Mouse (Mus musculus) G1E-ER4 (cell line): ENCODE data around the gene Acsbg1. TPM values are rescaled to one million over a fixed set of nuclear protein-coding genes. Genes with fewer than 3 reads are reported as not detected.

Experiments
- GATA1 ChIP-seq: IDR thresholded peaks from one replicate; pipeline ENCODE4 v1.8.0; 2012; ENCODE audit warnings: low read length, inconsistent platforms
- polyA plus RNA-seq: library from polyadenylated mRNA; stranded (reverse); fragments of >175 nt; gene quantifications from 2 replicates; pipeline ENCODE4 v1.2.3, GENCODE M21; 2012

Gene Acsbg1
- polyA plus RNA-seq, 1 experiment: 0.02 TPM

DNA sequence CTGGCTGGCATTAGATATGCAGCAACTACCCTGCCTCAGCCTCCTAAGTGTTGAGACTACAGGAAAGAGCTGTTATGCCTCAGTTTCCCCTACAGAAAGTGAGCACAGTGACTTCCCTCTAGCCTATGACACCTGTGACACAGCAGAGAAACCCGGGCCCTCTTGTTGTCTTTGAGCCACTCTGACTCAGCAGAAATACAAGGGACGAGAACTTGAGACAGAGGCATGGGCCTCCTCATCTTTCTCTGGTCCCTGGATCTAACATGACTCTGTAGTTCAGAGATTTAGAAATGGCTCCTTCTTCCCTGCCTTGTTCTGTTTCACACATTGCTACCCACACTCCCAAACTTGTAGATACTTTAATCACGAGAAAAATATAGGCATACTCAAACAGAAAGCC, 20.1 kb downstream of the Acsbg1 start:
- no peak for TF ChIP-seq GATA1

DNA sequence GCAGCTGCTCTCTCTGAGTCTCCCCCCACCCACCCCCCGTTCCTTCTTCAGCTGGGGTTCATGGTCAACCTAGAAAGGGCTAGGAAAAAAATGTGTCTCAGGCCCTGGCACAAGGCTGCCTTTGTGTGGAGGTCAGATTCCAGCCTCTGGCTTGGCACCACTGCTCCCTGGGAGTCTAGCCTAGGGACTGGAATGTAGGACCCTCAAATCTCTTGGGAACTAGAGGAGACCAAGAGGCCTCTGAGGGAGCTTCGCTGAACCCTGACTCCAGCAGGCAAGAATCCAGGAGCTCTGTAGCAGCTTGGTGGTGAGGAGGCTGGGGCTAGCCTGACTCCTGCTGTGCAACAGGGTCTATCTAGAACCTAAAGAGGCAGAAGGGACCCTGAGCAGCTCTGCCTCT, 22.5 kb downstream of the Acsbg1 start:
- TF ChIP-seq GATA1: no peak

DNA sequence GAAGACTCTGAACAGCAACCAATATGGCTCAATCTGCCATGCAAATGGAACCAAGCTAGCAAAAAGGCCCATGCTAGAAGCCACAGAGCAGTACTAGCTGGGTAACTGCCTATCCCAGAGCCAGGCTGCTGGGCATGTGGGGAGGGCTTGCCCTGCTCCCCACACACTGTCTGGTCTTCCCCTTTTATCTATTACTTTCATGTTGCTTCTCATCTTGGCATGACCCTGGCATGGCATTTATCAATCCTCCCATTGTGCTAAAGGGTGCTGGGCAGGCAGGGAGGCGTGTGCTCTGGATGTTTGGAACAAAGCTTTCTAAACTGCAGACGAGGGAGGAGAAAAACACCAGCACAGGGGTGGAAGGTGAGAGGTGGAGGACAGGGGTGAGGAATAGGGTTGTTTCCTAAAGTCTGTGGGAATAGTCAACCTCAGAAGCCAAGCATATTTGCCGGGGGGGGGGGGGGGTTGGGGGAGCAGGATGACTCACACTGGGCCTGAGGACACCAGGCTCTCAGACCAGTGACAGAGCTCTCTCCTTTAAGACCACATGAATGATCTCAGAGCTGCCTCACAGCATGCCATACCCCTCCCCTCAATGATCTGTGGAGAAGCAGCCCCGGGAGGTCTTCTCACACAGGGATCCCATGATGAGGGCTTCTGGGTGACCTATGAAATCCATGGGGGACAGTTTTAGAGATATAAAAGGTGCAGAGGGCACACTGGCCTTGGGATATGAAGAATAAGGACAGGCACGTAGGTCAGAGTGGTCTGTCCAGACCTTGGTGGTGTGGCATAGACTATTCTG, 24.0 kb downstream of the Acsbg1 start:
- no peak for TF ChIP-seq GATA1

DNA sequence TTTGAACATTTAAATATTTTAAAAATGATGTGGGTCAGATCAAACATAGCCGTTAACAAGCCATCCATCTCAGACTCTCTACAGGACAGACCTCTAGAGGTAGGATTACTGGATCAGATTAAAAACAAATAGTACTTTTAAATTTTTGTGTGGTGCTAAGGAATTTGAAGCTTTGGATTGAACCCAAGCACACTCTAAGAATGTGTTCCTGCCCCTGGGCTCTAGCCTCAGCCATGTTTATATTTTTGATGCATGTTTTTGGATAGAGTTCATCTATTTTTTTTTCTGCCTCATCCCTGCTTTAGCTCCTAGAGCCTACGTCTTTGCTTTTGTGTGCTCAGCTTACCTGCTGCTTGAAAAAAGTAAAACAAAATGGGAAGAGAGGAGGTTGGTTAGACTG, 28.3 kb downstream of the Acsbg1 start:
- no peak for TF ChIP-seq GATA1

DNA sequence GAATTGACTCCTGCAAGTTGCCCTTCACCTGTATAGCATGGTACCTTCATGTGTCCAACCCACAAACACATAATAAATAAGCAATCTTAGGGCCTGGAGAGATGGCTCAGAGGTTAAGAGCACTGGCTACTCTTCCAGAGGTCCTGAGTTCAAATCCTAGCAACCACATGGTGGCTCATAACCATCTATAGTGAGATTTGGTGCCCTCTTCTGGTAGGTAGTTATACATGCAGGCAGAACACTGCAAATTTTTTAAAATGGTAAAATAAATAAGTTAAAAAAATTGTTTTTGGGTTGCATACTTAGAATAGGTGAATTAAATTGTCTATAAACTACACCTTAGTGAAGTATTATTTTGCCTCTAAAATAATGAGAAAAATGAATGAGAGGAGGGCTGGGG, 30.8 kb downstream of the Acsbg1 start:
- no peak for TF ChIP-seq GATA1

DNA sequence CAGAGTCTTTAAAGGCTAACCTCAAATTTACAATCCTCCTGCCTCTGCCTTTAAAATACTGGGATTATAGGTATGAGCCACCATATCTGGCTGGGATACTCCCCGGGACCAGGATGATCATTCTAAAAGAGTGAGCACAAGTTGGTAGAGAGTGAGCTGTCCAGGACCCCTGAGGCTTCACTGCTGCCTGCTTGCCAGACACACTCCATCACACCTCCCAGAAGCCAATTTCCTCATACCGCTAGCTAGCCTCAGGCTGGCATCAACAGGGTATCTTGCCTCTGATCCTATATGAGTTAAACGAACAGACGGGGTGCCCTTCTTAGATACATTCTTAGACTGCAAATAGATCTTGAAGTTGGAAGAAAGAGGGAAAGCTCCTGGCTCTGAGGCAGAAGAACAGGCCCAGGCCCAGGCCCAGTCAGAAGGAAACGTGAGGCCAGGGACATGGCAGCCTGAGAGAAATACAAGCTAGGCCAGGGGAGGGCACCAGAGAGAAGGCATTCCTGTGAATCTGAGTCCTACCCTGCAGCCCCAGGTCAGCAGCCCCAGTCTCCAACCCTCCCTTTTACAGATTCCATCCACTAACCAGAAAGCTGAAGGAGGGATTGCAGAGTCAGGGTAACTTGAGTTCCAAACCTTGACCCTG, 31.9 kb downstream of the Acsbg1 start:
- TF ChIP-seq GATA1: no peak

DNA sequence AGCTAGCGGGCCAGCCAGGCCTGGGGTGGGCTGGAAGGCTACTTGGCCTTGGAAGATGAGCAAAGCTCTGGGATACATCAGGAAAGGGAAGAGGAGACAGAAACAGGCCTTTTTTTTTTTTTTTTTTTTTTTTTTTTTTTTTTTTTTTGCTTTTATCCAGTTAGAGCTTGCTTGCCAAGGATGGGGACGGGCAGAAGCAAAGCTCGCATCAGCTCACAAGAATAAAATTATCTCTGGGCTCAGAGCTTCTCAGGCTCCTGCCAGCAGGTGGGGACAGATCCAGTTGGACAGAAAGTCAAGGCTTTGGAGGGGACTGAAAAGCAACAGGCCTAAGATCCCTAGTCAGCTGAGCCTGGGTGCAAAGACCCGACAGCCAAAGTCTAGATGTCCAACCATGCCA, 32.9 kb downstream of the Acsbg1 start:
- TF ChIP-seq GATA1: no peak

DNA sequence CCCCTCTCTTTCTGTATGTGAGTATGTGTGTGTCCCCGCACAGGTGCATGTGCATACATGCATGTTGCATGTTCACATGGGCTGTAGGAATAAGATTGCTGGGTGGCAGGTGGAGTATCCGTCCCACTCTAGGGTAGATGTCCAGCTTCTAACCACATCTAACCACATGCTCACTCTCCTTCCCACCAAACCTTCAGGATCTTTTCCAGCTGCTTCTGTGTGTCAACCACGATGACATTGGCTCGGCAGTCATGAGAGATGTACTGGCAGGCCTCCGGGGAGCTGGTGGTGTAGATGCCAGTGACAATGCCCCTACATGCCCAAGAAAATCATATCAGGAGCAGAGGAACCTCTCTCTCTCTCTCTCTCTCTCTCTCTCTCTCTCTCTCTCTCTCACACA, 34.4 kb downstream of the Acsbg1 start:
- TF ChIP-seq GATA1: no peak

DNA sequence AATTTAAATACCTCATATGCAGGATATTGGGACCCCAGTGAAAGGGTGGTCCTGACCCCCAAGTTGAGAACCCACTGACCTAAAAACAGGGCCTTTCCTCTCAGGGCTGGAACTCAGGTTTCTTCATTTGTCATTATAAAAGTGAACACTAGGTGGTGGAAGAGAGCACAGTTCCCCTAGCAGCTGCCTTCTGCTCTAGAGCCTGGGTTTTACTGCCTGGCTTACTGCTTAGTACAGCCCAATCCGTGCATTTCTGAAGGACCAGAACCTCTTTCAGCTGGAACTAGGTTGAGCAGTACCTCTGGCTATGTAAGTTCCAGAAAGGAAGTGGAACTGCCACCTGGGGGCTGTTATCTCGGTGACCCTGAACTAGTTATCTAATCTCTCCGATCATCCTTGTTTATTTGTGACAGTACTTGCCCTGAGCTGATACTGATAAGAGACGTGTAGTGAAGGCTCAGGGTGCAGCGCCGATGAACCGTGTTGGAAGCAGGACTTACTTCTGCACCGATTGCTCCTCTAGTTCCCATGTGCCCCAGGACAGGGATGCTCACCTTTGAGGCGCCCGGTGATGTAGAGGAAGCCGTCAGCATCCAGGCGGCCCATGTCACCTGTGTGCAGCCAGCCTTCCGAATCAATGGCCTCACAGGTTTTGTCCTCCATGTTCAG, 47.4 kb downstream of the Acsbg1 start:
- no peak for TF ChIP-seq GATA1

DNA sequence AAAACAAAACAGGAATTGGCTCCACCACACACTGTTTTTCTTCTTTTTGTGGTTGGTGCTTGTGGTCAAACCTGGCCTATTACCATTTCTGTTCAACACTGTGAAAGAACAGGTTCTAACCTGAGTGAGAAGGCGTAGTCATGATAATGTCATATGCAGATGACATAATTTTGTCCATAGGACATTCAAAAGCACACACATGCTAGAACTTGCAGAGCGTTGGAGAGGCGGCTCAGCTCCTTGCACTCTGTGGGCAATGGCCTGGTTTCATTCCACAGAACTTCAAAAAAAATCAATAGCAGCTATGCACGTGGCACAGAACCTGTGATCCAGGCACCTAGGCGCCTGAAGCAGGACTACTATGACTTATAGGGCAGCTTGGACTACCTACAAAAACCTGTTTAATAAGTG, 48.9 kb downstream of the Acsbg1 start:
- TF ChIP-seq GATA1: no peak

DNA sequence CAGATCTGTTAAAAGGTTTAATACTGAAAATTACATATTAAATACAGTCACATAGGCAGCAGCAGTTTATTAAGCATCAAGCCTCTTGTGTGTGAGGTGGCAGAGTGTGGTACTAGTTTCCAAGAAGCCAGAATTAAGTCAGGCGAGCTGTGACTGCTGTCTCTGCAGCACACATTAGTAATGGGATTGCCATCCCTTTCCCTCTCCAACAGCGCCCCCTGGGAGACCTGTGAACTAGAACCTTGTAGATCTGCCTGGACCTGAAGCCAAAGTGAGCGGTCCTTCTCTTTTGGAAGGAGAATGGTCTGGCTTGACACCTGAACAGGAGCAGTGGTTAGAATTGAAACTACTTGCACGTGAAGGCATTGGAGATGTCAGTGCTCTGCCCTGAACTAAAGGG, 56.8 kb downstream of the Acsbg1 start:
- no peak for TF ChIP-seq GATA1

DNA sequence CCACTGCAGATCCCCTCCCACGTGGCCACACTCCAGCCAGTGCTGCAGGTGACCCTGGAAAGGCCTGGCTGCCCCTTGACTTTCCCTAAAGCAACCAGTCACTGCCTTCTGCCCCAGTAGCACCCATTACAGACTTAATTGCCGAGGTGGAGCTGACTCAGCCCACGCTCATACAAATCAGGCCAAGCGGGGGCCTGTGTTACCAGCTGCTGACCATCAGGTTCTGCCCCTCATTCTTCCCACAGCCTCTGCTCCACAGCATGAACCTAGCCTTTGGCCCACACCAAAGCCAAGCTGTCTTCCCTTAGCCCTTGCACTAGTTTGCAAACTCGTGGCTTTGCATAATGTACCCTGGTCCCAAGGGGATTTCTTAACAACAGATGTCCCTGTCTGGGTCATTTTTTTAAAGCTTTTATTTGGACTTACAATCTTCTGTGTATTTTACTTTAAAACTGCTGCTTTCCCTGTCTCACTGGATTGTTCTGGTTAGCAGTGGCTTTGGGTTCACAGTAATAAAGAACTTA, 57.5 kb downstream of the Acsbg1 start:
- no peak for TF ChIP-seq GATA1

DNA sequence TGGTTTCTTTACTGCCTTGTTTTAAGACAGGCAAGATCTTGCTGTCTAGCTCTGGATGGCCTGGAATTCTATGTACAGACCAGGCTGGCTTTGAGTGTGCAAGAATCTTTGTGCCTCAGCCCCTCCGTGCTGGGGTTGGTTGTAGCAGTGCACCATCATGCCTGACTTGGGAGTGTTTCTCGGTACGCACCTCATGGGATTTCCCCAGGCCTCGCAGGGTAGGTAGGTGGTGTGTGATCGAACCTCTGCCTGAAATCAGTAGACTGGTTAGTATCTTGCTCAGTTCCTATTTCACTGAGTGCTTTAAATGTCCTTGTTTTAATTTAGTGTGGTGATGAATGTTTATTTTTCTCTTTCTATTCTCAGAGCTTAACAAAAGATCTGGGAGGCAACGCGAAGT, 58.8 kb downstream of the Acsbg1 start:
- TF ChIP-seq GATA1: no peak

DNA sequence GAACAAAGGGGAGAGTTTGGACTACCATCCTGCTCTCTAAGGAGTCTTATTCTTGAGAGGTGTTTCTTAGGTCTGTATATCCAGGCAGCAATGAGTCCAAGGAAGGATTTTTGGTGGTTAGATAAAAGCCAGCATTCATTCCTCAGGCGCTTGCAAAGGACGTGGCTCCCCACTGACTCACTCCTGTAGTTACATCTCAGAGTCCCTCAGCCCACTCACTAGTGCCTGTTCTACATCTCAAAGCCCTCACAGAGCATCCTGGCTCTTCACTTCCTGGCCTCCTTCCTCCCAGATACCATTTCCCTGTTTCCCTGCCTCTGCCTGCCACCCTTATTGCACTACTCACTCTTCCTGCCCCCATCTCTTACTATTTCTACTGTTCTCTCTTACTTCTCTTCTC, 59.3 kb downstream of the Acsbg1 start:
- no peak for TF ChIP-seq GATA1

DNA sequence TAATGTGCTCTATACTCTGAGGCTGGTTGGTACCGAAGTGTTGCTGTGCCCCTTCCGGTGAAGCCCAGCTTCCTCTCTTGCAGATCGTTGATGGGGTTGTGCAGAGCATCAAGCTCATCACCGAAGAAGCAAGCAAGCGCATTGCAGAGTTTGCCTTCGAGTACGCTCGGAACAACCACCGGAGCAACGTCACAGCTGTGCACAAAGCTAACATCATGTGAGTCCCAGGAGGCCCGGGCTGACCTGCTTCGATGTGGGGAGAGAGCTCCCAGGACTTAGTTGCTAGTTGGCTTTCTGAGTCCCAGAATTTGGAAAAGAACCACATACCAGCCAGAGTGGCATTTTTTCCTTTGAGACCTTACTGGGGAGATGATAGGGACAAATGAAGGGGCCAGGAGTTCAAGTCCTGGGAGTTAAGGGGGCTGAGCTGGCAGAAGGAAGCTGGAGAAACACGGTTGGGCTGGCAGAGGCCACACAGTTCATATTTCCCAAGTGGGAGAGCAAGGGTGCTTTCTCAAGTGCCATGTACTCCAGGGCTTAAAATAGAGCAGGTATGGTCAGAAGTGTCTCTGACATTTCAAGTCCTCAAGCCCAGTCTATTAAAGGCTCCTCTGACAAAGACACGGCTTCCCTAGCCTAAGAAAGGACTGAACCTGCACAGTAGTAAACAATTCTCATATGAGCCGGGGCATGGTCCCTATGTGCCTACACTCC, 64.8 kb downstream of the Acsbg1 start:
- no peak for TF ChIP-seq GATA1

DNA sequence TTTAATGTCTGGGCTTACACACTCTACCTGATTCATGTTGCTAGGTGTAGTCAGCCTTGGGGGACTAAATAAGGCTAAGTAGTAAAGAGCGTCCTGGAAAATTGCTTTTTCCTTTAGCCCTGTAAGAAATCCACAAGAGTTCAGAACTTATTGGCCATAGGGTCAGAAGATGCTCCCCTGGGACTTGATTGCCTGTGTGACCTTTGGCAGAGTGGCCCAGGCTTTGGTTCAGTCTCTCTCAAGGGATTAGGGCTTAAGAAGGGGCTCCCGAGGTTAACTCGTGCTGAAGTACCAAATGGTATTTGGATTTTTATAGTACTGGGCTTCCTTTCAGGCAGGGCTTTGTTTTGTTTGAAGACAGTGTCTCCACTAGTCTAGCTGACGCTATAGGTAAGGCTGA, 73.8 kb downstream of the Acsbg1 start:
- TF ChIP-seq GATA1: no peak
